8 mouse cellular contexts compared by ENCODE assay signal in the genomic region with DNA sequence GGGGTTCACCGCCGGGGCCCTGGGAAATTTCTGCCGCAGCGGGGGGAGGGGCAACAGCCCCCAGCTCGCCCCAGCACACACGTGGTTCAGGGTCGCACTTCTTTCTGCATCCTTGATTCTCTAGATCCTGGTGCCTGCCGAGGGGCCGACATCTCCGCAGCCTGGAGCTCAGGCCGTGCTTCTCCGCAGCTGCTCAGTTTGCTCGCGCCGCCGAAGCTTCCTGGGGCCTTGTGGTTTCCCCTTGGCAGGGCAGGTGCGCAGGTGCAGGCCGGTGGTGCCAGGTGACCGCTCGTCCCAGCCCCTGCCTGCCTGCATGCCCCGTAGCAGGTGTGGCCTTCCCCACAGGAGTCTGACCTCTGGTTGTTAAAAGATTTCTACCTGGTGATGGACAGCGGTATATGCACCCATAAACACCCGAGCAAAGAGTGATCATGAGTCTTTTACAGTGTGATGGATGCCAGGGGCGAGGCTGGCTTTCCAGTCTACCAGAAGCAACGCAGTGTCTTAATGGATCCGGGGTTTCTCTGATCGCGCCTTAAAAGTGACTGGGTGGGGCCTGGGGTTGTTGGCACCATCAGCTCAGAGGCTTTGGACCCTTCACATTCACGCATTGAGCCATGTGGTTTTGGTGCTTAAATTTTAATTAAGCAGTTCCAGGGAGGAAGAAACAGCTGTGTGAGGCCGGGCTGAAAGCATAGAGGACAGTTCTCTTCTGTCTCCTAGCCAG. TPM values are rescaled to one million over a fixed set of nuclear protein-coding genes. Genes with fewer than 3 reads are reported as not detected.
A peak's percentile ranks its signal among the peaks of the same experiment; 100 is the strongest.
DNase-seq lines count a peak whose midpoint lies in the region; ATAC-seq lines count a peak whose summit lies in the region.

No protein-coding gene starts in this region.

- DNase-seq in lung, postnatal 36 days = no peak
- DNase-seq in cerebellum, postnatal 36 days = peak; percentile 72 to 74
- DNase-seq in kidney, postnatal 25 days = peak; percentile 62 to 79
- DNase-seq in lung, postnatal 10 days = peak; percentile 2
- peak; percentile 56 for DNase-seq in right cerebral cortex, postnatal 4 days
- DNase-seq in c-Kit-positive CD71-positive TER-119-positive erythroid progenitor cells, embryonic 14.5 days (ENCODE audit: low spot score) = no peak

- H3K4me3 ChIP-seq in lung, embryonic 16.5 days (ENCODE audit: low read length) = peak overlapping the region; percentile 22

- ATAC-seq in lung, embryonic 16.5 days (ENCODE audit: low read depth) = peak; percentile 49; the same call in 1 of the 2 replicates
- 0 out of 2 replicates have a peak, but pooled peaks have one; percentile 3 for ATAC-seq in granulocyte monocyte progenitor cell, adult 5-6 weeks (replicated peaks; ENCODE audit: poor library complexity, severe bottlenecking)

- H3K27ac ChIP-seq in lung, embryonic 16.5 days (ENCODE audit: low read length) = no peak overlapping the region

- peak overlapping the region; percentile 8 for H3K9ac ChIP-seq in lung, embryonic 16.5 days (ENCODE audit: low read length)

- no peaks in the 10 kb centered on the region for H3K9me3 ChIP-seq in lung, embryonic 16.5 days (ENCODE audit: control insufficient read depth, low read length)

- peaks cover 6% of the 10 kb centered on the region for H3K4me1 ChIP-seq in lung, embryonic 16.5 days (replicated peaks; ENCODE audit: control insufficient read depth, insufficient read depth, low read length)

- peaks cover 9% of the 10 kb centered on the region; the same call in 1 of the 2 replicates for H3K27me3 ChIP-seq in lung, embryonic 16.5 days (ENCODE audit: control insufficient read depth, insufficient read depth, low read depth, low read length)

- H3K36me3 ChIP-seq in lung, embryonic 16.5 days (ENCODE audit: control insufficient read depth, insufficient read depth, low read length) = no peaks in the 10 kb centered on the region

- WGBS in lung, embryonic 16.5 days = 7% methylated on average over 30 of the region's 30 CpGs

- H3K4me2 ChIP-seq in lung, embryonic 16.5 days (ENCODE audit: low read depth, low read length) = peak overlapping the region; percentile 51

RNA-seq across cellular contexts. Expression of a gene that starts 12.6 kb away (rescaled TPM):
- 0.78 and 1.1 TPM in 2 replicates for polyA plus RNA-seq in lung, embryonic 16.5 days (2015; fragmentation: Nextera tagmentation; extraction: Ambion mirVana)
- 7.3 and 12.5 TPM in 2 replicates for total RNA-seq in granulocyte monocyte progenitor cell, adult 5-6 weeks (2014; fragmentation: Nextera tagmentation)
- 15.4 and 24.3 TPM in 2 replicates for total RNA-seq in granulocyte monocyte progenitor cell, adult 5-6 weeks (2017)

Comparison
In these comparisons a context has a peak if more than half of its experiments do, and no peak if none do; other contexts are left out.
1. DNase-seq: peak in cerebellum, postnatal 36 days (2 of 2), kidney, postnatal 25 days (2 of 2), lung, postnatal 10 days (single experiment) and right cerebral cortex, postnatal 4 days (single experiment); none in lung, postnatal 36 days (single experiment) and c-Kit-positive CD71-positive TER-119-positive erythroid progenitor cells, embryonic 14.5 days (single experiment).